Mouse (Mus musculus) neural tube, embryonic 14.5 days (tissue): ENCODE measurements around the gene Rad9a. TPM values are rescaled to one million over a fixed set of nuclear protein-coding genes. Genes with fewer than 3 reads are reported as not detected.

Experiments
- ATAC-seq: fragments of 200-750 bp; cut with Nextera tagmentation; 2 replicates; pipeline ENCODE4 v1.8.0; 2017; ENCODE audit warnings: low read depth, mild to moderate bottlenecking, moderate TSS enrichment, moderate library complexity
- H3K27ac ChIP-seq: fragments of 300-500 bp; sonication (generic); 2 replicates; pipeline ENCODE4 v1.5.1; 2014; ENCODE audit warnings: low read depth, mild to moderate bottlenecking, control low read depth, low read length, moderate library complexity, mixed read lengths
- H3K27me3 ChIP-seq: fragments of 300-500 bp; sonication (generic); 2 replicates; pipeline ENCODE4 v1.6.1; 2014; ENCODE audit warnings: low read length; ENCODE audit not compliant: control insufficient read depth, insufficient read depth
- H3K36me3 ChIP-seq: fragments of 300-500 bp; sonication (generic); 2 replicates; pipeline ENCODE4 v1.6.1; 2014; ENCODE audit warnings: low read length, mixed read lengths; ENCODE audit not compliant: control insufficient read depth, insufficient read depth
- H3K4me1 ChIP-seq: fragments of 300-500 bp; sonication (generic); 2 replicates; pipeline ENCODE4 v1.6.1; 2014; ENCODE audit warnings: low read length; ENCODE audit not compliant: control insufficient read depth, insufficient read depth
- H3K4me2 ChIP-seq: fragments of 300-500 bp; sonication (generic); 2 replicates; pipeline ENCODE4 v1.6.1; 2014; ENCODE audit warnings: mild to moderate bottlenecking, low read depth, low read length, control low read depth
- H3K4me3 ChIP-seq: fragments of 300-500 bp; sonication (generic); 2 replicates; pipeline ENCODE4 v1.5.1; 2014; ENCODE audit warnings: low read depth, low read length, control low read depth, mixed read lengths
- H3K9ac ChIP-seq: fragments of 300-500 bp; sonication (generic); replicated peaks from 2 replicates; pipeline ENCODE4 v1.6.1; 2014; ENCODE audit warnings: low read depth, mild to moderate bottlenecking, control low read depth, low read length, mixed read lengths
- H3K9me3 ChIP-seq: fragments of 300-500 bp; sonication (generic); 2 replicates; pipeline ENCODE4 v1.6.1; 2016; ENCODE audit warnings: low read length; ENCODE audit not compliant: control insufficient read depth
- WGBS: fragments of 180-500 bp; shearing (Covaris S2); extraction: QIAGEN DNeasy Blood & Tissue Kit; methylation state at CpG from one replicate; pipeline ENCODE4 v1.1.7; 2014; 5-methylcytosine and 5-hydroxymethylcytosine counted together
- polyA plus RNA-seq: library from polyadenylated mRNA; unstranded; fragments of >200 nt; fragmentation: Nextera tagmentation; extraction: Ambion mirVana; gene quantifications from 2 replicates; pipeline ENCODE4 v1.2.1, GENCODE M21; 2014

Gene Rad9a
- polyA plus RNA-seq, 1 experiment from 2014 or later = 23.0 TPM

DNA sequence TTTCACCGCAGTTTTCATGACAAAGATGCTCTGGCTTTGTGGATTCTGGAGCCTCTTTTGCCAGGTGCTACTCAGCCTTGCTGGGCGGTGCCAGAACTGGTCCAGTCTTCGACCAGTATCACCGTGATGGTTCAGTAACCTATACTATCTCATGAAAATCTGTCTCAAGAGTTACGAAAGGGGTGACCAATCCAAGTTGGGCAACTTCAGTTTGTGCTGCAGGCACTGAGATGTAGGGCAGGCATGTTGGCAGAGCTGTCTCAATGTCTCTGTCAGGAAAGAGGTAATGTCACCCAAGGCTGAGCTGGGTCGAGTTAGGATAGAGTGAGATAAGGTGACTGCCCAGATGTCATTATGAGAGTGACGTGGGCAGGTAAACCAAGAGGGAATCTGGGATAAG is 21.1 kb downstream of the Rad9a start:
- Histone ChIP-seq H3K9ac (no peak overlapping the region), H3K4me3 (no peak overlapping the region), H3K9me3 (no peaks in the 10 kb centered on the region), H3K27me3 (no peaks in the 10 kb centered on the region), H3K27ac (no peak overlapping the region), H3K4me2 (no peak overlapping the region), H3K4me1 (0 out of 2 replicates have a peak, but pooled peaks cover 4% of the 10 kb centered on the region), H3K36me3 (no peaks in the 10 kb centered on the region)
- WGBS = 90% methylated on average over 7 of the region's 7 CpGs
- ATAC-seq = no peak

- H3K36me3 ChIP-seq = no peaks in the 10 kb centered on the region
- ATAC-seq = peak; percentile 35; the same call in 1 of the 2 replicates
- H3K27ac ChIP-seq = no peak within 1 kb of the TSS
- no peaks in the 10 kb centered on the region for H3K27me3 ChIP-seq
- no peak within 1 kb of the TSS for H3K4me3 ChIP-seq
- WGBS = 2% methylated on average over 11 of the region's 11 CpGs
- H3K9me3 ChIP-seq = no peaks in the 10 kb centered on the region
- H3K4me1 ChIP-seq = 0 out of 2 replicates have a peak, but pooled peaks cover 4% of the 10 kb centered on the region
- H3K4me2 ChIP-seq = peak within 1 kb of the TSS; percentile 27
- peak within 1 kb of the TSS; percentile 16 for H3K9ac ChIP-seq
Measured at GRCm38 (mm10) chr19:4175368-4175947, 26.0 kb downstream of the Rad9a start, which contains the start of gene Carns1. Gene Carns1 (minus strand): TSS chr19:4175479.

GRCm38 (mm10) chr19:4172925-4173324 is 28.5 kb downstream of the Rad9a start:
- H3K9me3 ChIP-seq = no peaks in the 10 kb centered on the region
- H3K4me2 ChIP-seq = no peak overlapping the region
- no peak for ATAC-seq
- no peaks in the 10 kb centered on the region for H3K27me3 ChIP-seq
- no peak overlapping the region for H3K9ac ChIP-seq
- no peak overlapping the region for H3K27ac ChIP-seq
- H3K4me1 ChIP-seq = peaks cover 10% of the 10 kb centered on the region; the same call in 1 of the 2 replicates
- no peaks in the 10 kb centered on the region for H3K36me3 ChIP-seq
- H3K4me3 ChIP-seq = no peak overlapping the region
- WGBS = 56% methylated on average over 11 of the region's 11 CpGs

GRCm38 (mm10) chr19:4171393-4172290 is 29.8 kb downstream of the Rad9a start:
- no peak overlapping the region for H3K4me2 ChIP-seq
- H3K27me3 ChIP-seq = no peaks in the 10 kb centered on the region
- H3K9me3 ChIP-seq = no peaks in the 10 kb centered on the region
- no peak overlapping the region for H3K4me3 ChIP-seq
- ATAC-seq = no peak
- peaks cover 10% of the 10 kb centered on the region; the same call in 1 of the 2 replicates for H3K4me1 ChIP-seq
- H3K9ac ChIP-seq = no peak overlapping the region
- 76% methylated on average over 13 of the region's 13 CpGs for WGBS
- no peaks in the 10 kb centered on the region for H3K36me3 ChIP-seq
- no peak overlapping the region for H3K27ac ChIP-seq

GRCm38 (mm10) chr19:4170723-4171392 is 30.6 kb downstream of the Rad9a start:
- Histone ChIP-seq H3K4me3 (no peak overlapping the region), H3K36me3 (no peaks in the 10 kb centered on the region), H3K4me2 (no peak overlapping the region), H3K9me3 (no peaks in the 10 kb centered on the region), H3K27ac (no peak overlapping the region), H3K4me1 (peaks cover 10% of the 10 kb centered on the region; the same call in 1 of the 2 replicates), H3K27me3 (no peaks in the 10 kb centered on the region), H3K9ac (no peak overlapping the region)
- no peak for ATAC-seq
- WGBS = 94% methylated on average over 10 of the region's 10 CpGs

GRCm38 (mm10) chr19:4169810-4170209 is 31.7 kb downstream of the Rad9a start:
- 5% methylated on average over 27 of the region's 27 CpGs for WGBS
- H3K9ac ChIP-seq = peak overlapping the region; percentile 76
- no peaks in the 10 kb centered on the region for H3K36me3 ChIP-seq
- H3K27me3 ChIP-seq = no peaks in the 10 kb centered on the region
- H3K4me1 ChIP-seq = peaks cover 6% of the 10 kb centered on the region; the same call in 1 of the 2 replicates
- H3K4me2 ChIP-seq = peak overlapping the region; percentile 82
- H3K4me3 ChIP-seq = peak overlapping the region; percentile 39
- no peaks in the 10 kb centered on the region for H3K9me3 ChIP-seq
- peak; percentile 48 for ATAC-seq
- peak overlapping the region; percentile 93 for H3K27ac ChIP-seq

DNA sequence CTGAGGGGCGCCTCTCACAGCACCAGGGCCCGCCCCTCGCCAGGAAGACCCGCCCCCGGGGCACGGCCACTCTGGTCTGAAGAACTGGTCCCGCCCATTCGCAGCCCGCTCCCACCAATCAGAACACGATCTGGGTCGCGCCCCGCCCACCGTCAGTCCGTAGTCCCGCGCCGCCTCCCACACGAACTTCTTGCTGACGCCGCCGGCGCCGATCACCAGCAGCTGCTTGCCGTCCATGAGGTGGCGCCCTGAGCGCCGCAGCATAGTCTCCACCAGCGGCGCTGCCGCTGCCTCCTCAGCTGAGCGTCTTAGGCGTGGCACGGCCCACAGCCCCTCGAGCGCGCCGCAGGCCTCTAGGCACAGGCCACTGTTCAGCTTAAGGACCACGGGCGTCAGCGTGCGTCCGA is 32.1 kb downstream of the Rad9a start:
- Histone ChIP-seq H3K4me3 (peak overlapping the region; percentile 39), H3K9me3 (no peaks in the 10 kb centered on the region), H3K27ac (peak overlapping the region; percentile 93), H3K36me3 (no peaks in the 10 kb centered on the region), H3K4me2 (peak overlapping the region; percentile 82), H3K27me3 (no peaks in the 10 kb centered on the region), H3K4me1 (peaks cover 6% of the 10 kb centered on the region; the same call in 1 of the 2 replicates), H3K9ac (peak overlapping the region; percentile 76)
- peak; percentile 94 for ATAC-seq
- under 1% methylated on average over 43 of the region's 43 CpGs for WGBS

DNA sequence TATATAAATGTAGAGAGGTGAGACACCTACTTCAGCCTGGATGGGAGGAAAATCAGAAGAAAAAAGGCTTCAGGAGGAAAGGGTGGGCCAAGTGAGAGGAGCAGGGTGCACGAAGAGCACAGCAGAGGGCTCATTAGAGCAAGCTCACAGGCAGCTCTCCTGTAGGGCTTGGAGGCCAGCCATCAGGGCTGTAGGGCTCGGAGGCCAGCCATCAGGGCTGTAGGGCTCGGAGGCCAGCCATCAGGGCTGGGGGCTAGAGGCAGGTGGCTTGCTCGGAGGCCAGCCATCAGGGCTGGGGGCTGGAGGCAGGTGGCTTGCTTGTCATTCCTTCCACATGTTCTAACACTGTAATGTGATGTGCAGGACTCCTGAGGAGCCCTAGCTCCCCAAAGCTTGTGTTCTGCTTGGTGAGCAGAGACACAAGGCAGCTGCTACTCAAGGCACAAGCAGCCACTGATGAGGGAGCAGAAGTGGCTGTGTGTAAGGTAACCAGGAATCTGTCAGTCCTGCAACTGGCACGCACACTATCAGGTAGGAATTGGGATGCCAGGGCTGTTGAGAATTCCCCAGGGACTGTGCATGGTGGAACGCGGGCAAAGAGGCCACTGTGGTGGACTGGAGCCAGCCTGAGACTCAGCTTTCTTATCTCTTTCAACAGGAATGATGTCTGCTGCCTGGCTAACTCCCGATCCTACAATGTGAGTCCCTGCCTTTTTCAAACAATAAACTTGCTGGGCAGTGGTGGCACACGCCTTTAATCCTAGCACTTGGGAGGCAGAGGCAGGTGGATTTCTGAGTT is 34.6 kb downstream of the Rad9a start:
- Histone ChIP-seq H3K9ac (no peak overlapping the region), H3K4me3 (no peak overlapping the region), H3K27ac (no peak overlapping the region), H3K36me3 (no peaks in the 10 kb centered on the region), H3K9me3 (no peaks in the 10 kb centered on the region), H3K27me3 (no peaks in the 10 kb centered on the region), H3K4me1 (peaks cover 16% of the 10 kb centered on the region), H3K4me2 (no peak overlapping the region)
- no peak for ATAC-seq
- WGBS = 80% methylated on average over 9 of the region's 9 CpGs
